Mouse (Mus musculus) lung, postnatal 0 days (tissue): ENCODE data around the gene H2-Ob.
A peak's percentile ranks its signal among the peaks of the same experiment; 100 is the strongest.

Experiments
- CTCF ChIP-seq: IDR thresholded peaks from 2 replicates; pipeline ENCODE4 v1.5.1; 2016; ENCODE audit warnings: antibody characterized with exemption, mild to moderate bottlenecking
- EP300 ChIP-seq: IDR thresholded peaks from 2 replicates; pipeline ENCODE4 v1.6.1; 2016; ENCODE audit warnings: antibody characterized with exemption, mild to moderate bottlenecking, control low read depth

- no peak for TF ChIP-seq EP300
- peak; percentile 85 for TF ChIP-seq CTCF
These were observed 11.2 kb downstream of the H2-Ob start for GRCm38 (mm10) chr17:34249878-34250277.
